Mouse (Mus musculus) retina, postnatal 1 day (tissue): ENCODE results near the gene Dnah9.
A peak's percentile ranks its signal among the peaks of the same experiment; 100 is the strongest.

ENCODE experiments used
- DNase-seq: peaks from one replicate; pipeline ENCODE4 v3.0.0-alpha.2; 2012

Dnah9 gene

DNA sequence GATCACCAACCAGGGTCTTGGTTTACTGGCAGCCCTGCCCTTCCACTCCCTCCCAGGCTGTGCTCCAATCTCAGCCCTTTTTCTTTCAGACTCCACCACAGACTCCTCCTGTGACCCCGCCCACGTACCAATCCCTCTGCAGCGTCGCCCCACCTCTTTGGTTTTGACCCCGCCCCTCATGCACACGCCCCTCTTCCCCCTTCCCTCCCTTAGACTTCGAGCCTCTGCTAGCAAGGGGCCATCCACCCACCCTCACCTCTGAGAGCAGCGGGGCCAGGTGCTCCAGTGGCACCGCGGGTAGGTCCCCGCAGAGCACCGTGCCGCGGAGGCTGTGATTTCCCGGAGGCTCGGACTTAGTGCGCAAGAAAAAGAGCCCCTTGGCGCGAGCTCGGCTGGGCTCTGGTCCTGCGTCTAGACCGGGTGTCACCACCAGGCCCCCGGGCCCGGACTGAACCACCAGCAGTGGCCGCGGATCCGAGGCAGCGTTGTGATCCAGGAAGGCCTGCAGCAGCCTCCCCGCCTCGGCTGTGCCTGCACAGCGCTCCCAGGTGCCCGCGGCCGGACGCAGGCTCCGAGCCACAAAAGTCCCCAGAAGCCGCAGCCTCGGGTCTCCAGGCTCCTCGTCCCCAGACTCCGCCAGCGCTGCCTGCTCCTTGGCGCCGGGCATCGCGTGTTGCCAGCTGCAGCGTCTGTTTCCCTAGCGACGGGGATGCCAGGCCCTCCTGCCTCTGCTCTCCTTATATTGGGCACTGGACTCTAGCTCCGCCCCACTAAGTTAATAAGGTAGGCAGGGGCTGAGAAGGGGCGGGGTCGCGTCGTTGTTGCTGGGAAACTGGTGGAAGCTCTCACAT is at the start of gene Dnah9:
Dnah9 (minus strand) TSS at position 751 of the 851 bp plus-strand sequence.
- DNase-seq, result peak; percentile 98

DNA sequence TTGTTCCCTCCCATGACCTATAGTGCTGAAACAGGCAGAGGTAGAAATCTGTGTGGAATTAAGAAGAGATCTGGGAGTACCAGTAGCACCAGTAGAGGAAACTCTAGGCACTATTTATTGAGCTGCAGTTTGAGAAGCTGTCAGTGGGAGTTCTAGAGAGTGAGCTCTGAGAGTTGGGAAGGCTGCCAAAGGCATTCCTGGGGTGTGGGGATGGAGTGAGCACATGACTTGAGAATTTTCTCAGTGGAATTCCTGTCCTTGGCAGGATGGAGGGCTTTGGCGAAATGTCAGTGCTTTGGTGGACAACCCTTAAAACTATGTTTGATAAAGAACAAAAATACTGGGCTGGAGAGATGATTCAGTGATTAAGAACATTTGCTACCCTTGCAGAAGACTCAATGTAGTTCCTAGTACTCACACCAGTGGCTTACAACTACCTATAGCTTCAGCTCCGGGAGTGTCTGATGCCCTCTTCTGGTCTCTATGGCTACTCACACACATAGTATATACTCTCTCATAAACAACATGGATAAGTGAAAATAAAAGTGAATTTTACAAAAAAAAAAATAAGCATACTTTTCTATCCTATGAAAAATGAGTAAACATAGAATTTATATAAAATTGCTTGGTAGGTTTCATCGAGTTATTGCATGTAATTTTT is 20.4 kb upstream of the Dnah9 start:
- peak; percentile 28 for DNase-seq

DNA sequence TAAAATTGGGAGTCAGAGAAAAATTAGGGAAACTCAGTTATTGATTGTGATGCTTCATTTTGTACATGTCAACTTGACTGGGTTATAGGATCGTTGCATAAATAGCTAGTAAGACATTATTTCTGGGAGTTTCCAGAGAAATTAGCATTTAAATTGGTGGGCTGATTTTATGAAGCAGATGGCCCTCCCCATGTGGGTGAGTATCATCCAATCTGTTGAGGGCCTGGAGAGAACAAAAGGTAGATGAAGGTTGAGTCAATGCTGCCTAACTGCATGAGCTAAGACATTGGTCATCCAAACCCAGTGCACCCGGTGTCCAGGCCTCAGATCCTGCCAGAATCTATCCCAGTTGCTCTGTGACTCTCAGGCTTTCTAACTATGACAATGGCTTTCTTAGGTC is 19.8 kb upstream of the Dnah9 start:
- no peak for DNase-seq

DNA sequence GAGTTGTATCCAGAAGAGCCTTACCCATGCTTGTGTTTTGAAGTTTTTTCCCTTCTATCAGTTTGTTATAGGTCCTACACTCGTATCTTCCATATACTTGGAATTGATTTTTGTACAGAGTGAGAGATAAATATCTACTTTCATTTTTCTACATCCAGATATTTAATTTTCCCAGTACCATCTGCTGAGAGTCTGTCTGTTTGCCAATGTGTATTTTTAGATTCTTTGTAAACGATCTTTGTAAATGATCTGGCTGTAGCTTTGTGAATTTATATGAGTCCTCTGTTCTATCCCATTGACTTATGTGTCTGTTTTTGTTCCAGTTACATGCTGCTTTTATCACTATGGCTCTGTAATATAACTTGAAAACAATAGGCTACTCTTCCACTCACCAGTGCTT is 9.4 kb upstream of the Dnah9 start:
- no peak for DNase-seq

DNA sequence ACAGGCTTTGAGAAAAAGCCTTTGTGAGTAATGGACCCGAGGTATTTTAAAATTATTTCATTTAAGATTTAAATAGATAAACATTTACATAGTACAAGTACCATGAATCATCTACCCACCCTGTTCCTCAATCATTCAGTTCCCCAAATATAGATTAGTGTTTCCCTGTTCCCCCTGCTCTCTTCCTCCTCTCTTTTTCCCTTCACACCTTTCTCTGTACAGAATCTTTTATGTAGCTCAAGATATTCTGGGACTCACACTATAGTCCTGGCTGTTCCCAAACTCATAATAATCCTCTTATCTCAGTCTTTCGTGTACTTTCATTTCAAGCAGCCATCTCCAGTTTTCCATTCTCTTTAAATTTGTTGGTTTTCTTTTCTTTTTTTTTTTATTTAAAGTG is 4.3 kb downstream of the Dnah9 start:
- no peak for DNase-seq

DNA sequence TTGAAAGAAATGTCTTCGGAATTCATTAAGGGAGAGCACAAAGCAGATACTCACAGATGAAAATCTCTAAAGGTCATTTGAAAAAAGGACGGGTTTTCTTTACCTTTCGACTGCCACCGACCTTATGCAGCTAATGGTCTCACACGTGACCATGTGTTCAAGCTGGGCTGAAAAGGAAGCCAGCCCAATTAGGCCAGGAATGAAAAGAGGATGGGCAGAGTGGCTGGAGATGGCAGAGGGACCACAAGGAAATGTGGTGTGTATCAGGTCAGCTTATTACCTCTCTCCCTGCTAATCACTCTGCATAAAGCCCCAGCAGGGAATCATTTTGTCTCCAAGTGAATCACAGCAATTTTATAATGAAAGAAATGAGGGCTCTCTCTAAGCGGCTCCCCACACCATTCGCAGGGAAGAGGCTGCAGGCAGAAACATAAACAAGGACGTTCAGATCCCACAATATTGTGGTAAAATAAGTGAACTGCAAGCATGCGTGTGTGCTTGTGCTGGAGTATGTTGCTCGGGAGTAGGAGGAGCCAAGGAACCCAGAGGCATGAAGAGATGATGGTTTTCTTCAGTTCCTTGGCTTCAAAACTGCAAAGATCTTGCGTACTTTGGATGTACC is 27.6 kb downstream of the Dnah9 start:
- DNase-seq, result peak; percentile 53

DNA sequence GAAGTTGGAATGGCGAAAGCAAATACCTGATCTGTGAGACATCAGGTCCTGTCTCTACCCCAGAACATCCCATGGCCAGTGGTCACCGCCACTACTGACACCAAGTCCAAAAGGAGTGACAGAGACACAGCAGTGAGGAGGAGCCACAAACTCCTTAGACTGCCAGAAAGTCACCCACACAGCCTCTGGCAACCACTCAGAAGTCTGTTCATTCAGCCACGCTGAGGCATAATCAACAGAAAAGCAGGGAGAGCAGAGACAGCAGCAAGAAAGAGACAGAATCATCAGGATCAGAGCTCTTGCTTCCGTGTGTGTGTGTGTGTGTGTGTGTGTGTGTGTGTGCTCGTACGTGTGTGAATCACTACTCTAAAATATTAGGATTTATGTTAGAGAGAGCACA is 33.5 kb downstream of the Dnah9 start:
- no peak for DNase-seq

DNA sequence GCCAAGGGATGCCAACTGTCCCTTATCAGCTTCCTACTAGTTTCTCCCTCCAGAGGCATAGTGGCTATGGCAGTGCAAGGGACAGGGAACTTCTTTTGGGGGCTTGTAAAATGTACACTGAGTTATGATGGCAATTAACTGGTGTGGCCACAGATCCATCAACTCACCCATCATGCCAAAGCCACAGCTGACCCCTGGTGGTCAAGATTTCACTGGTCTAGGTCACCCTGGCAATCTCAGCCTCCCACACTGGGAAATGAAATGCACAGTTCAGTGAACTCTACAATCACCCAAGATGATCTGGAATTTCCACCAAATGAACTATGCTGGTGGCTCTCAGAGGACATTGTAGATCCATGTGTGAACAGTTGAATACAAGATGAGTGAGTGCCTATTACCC is 42.2 kb downstream of the Dnah9 start:
- DNase-seq, result no peak

DNA sequence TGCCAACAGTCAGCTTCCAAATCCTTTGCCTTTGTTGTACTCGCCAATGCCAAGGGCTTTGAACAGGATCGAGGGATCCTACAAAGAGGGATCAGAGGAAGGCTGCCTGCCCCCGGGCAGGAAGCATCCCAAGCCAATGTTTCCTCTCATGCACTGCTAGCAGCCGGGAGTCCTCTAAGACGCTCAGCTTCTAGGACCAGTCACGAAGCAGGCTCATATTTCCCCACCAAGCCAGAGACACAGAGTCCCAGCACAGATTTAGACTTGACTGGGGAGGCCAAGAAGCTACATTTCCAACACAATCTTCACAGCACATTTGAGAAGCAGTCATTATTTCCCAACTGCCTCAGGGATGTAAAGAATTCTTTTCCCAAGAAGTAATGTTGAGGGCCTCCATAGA is 43.9 kb downstream of the Dnah9 start:
- DNase-seq, result no peak

DNA sequence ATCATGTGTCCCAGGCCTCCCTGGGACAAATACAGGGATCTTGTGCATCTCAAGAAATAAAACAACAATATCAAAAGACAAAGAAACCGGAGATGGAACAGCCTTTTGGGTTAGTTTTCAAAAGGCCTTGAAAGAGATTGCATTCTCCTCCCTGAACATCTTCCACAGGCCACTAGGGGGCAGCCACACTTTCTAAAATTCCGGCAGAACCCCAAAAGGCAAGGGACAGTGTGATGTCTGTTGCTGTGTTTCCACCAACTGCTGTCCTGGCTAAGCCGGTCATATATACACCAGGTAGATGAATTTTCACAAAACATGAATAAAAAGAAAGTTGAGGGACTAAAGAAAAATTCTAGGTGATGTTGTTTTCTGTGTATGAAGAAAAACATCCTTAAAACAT is 46.3 kb downstream of the Dnah9 start:
- peak; percentile 69 for DNase-seq

DNA sequence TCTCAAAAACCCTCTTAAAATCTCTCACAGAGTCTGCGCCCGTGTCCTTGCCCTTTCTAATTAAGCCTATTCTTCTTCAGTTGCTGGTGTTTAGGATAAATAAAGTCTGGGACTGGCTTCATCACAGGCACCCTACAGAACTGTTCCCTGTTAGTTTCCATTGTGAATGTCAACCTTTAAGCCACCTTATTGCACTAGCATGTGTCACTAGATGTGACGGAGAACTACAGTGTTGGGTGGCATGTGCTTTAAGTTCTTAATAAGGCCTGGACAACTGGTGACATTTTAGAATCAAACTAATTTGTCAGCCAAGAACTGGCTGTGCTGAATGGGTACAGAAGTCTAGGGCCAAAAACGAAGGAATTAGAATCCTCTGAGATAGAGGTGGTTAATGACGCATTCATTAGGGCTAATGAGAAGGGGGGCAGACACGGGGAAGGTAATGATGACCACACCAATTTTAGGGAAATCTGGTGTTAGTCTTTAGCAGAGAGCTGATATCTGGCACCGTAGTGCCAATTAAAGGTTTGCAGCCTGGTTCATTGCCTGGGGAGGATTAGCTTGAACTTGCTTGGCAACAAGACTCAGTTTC is 84.6 kb downstream of the Dnah9 start:
- DNase-seq, result no peak

DNA sequence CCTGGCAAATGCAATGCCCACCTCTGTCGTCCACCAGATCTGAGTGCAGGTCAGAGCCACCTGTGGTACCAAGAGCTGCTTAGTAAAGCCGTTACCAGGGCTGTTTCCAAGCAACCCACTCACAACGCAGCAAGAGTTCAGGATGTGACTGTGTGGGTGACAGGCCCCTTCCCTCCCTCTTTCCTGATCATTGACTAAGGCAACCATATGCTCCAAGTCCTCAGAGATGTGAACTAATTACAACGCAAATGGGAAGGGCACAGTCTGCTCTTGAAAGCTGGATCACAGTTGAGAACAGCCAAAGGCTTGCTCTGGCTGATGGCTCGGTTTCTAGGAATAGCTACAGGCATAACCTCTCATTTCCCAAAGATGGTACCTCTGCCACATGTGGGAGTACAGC is 95.4 kb downstream of the Dnah9 start:
- no peak for DNase-seq

DNA sequence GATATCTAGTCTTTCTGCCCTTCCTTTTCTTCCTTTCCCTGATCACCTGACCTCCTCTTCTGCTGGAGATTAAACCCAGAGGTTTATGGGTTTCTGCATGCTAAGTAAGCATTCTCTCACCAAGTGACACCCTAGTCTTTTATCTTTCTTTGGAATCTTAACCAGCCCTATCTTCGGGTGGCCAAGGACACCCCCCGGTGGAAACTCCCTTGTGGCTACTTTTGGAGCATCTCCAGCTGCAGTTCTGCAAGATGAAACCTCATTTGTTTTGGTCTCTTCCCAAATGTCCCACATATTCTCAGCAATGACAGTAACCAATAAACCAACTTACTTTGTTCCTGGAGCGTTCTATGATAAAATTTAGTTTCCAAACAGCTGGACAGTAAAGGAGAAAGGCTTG is 109.4 kb downstream of the Dnah9 start:
- DNase-seq, result no peak

DNA sequence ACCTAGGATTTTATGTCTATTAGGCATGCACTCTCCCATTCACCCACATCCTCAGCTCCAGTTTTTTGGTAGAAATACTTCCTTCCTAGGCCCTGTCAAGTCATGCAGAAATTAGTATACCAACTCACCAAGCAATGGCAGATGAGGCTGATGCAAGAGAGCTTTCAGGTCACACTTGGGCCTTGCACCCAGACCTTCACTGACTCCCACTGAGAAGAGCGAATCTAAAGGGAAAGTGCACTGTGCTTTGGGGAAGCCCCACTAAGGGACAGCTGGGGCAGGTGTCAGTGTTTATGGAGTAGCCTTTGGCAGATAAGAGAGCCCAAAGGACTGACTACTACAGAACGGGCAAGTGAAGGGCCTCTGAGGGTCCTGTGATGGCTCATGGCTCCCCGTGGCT is 117.1 kb downstream of the Dnah9 start:
- no peak for DNase-seq

DNA sequence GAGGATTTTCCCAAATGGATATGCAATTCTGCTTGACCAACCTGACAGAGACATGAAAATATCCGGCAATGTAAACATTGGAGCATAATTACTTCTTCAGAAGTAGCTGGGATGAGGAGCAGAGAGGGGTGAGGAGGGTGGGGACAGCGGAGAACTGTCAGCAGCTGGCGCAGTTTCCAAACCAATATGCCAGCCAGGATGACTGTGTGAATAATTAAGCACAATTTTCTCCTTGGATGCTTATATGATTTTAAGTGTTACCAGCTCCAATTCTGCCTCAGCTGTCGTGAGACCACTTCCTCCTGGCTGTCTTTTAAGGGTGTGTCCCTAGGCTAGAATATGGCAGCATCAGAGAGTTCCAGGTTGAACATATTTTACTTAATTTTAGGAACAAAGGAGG is 119.2 kb downstream of the Dnah9 start:
- peak; percentile 15 for DNase-seq

DNA sequence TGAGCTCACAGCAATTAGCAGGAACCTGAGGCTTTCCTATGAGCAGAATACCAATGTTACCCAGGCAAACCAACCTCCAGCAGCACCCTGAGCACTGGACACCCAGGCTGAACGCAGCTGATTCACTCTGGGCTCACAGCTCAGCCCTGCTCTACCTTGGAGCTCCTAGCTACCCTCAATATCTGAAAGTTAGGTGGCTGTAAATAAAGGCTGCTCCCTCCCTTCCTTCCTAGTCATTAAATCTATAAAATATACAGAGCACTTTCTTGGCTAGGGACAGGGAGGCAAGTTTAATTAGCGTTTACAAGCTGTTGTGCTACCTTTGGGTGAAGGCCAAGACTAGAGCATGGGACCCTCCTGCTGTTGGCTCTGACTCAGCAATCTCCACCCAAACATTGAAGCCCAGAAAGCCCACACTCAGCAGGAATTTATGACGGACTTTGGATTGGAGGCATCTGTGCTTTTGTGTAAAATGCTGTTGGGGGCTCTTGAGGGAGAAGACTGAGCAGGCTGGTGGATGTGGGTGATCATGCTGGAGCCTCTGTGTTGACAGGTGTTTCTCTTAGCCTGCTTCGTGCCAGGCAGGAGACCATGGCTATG is 121.7 kb downstream of the Dnah9 start:
- DNase-seq, result peak; percentile 4

DNA sequence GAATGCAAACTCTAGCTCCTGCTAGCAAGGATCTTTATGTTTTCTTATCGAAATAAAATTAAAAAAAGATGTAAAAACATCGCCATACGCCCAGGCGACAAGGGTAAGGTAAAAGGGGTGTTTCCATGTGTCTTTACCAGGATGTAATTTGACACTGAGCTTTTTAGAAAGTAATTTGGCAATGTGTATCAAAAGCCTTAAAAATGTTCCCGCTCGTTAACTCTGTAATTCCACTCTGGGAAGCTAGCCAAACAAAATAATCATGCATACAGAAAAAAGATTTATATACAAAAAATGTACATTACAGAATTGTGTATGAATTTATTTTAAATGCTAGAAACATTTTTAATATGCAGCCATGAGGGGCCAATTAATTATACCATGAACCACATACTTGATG is 124.7 kb downstream of the Dnah9 start:
- no peak for DNase-seq

DNA sequence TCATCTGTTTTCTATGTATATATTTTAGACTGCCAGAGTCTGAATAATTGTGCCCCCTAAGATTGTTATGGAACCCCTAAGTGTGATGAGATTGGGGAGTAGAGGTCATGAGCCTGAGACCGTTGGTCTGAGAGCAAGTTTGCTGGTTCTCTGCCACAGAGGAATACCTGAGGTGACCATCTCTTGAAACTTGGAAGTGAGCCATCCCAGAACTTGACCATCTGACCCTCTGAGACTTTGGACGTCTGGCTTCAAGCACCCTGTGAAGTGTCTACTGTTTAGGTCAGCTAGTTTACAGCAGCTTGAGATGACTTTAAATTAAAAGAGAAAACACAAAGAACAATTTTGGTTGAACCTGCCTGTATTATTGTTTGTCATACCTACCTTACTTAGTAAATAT is 125.8 kb downstream of the Dnah9 start:
- no peak for DNase-seq

DNA sequence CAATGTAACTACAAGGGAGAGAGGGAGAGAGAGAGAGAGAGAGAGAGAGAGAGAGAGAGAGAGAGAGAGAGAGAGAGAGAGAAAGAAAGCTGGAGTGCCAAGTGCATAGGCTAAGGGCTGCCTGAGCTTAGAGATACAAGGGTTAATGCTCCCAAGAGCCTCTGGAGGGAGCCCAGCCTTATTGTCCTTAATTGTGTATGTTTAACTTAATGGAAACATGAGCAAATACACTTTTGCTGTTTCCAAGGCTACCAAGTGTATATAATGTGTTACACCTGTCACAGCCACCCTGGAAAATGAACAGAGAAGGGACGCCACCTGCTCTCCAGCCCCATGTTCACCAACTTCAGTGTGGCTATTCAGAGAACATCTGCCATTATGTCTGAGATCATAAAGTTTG is 142.6 kb downstream of the Dnah9 start:
- no peak for DNase-seq

DNA sequence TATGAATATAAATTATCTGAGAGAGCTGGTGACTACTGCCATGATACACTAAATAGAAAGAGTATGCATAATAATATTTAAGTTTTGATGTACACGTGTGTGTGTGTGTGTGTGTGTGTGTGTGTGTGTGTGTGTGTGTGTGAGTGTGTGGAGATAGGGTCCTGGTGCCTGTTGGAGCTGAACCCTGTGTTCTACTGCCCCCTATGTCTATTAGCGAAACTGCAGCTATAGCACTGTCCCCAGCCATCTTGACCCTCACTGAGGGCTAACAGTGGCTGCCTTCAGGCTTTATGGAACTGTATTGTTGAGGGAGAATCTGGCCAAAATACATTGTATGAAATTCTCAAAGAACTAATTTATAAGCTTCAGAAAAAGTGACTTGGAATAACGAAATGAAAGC is 192.5 kb downstream of the Dnah9 start:
- no peak for DNase-seq

DNA sequence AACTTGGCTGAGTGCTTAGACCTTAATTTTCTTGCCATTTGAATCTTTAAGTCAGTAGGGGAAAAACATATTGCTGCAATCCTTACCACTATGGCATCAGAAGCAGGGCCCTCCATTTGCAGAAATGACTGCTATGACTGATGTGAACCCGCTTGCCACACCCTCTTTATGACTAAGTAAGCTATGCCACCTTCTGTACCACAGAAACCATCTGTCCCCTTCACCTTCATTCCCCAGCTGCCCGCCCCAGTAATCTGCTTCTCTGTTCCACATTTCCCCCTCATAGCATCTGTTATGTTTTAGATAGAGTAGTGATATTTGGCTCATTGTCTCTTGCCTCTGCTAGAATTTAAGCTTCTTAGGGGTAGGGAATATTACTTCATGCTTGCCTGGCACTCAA is 237.6 kb downstream of the Dnah9 start:
- peak; percentile 36 for DNase-seq

DNA sequence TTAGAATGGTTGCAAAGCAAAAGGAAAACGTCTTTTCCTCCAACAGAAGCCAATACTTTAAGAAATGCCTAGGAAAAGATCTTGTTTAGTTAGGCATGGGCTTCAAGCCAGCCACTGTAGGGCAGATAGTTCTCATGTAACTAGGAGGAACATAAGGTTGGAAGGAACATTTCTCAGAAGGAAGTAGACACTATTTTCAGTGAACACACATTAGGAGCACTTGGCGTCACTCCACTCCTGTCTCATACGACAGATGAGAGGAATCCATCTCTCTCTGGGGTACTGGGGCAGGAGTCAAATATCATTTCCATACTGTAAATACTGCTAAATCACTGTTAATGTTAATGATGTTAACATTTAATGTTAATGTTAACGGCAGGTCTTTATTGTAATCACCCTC is 238.0 kb downstream of the Dnah9 start:
- DNase-seq, result no peak

DNA sequence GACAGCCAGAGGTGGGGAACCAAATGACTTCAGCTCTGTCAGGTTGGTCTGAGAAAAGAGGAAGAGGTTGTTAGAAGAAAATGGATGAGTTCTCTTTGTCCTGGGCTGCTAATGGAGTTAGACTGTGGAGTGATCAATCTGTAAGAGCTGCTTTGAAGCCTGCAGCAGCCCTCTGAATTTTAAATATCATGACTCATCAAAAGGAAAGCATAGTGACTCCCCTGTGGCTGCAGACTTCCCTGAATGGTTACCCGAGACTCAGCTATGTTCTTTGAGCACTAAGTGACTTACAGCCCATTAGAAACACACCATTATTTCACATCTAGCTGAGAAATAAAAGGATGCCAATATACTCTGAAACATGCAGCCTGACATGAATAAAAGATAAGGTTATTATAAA is 240.4 kb downstream of the Dnah9 start:
- peak; percentile 2 for DNase-seq
